Mouse (Mus musculus): ENCODE measurements around the gene Aif1. TPM values are rescaled to one million over a fixed set of nuclear protein-coding genes. Genes with fewer than 3 reads are reported as not detected.

Gene Aif1
- polyA plus RNA-seq, 1 experiment from 2014 or later: 25.4 TPM

DNA sequence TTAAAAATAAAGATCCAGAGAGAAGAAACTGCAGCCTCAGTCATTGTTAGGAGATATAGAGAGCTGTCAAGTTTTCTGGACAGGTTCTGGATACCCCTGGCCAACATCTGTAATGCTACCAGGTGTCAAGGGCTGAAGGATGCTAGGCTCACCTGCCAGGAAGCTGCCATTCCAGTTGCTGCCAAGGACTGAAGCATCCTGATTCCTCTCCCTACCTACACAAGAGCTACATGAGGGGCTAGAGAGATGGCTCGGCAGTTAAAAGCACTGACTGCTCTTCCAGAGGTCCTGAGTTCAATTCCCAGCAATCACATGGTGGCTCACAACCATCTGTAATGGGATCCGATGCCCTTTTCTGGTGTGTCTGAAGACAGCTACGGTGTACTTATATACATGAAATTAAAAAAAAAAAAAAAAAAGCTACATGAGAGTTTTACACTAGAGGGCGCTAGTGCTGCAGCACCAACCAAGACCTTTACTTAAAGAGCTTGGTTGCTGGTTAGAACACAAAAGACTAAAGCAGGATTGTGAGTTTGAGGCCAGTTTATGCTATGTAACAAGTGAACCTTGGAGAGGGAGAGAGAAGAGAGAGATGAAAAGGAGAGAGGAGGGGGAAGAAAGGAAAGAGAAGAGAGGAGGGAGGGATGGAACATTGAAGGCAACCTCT, 7.2 kb downstream of the Aif1 start:
- no peaks in the 10 kb centered on the region for H3K9me3 ChIP-seq (ENCODE audit: control insufficient read depth)
- 0 out of 2 replicates have a peak, but pooled peaks cover under 1% of the 10 kb centered on the region for H3K4me1 ChIP-seq (replicated peaks; ENCODE audit: control insufficient read depth, insufficient read depth, low read length)
- no peak overlapping the region for H3K27ac ChIP-seq (ENCODE audit: low read depth, low read length)
- H3K4me3 ChIP-seq (ENCODE audit: low read depth, low read length): no peak overlapping the region
- H3K4me2 ChIP-seq (replicated peaks; ENCODE audit: low read depth): no peak overlapping the region
- peak; percentile 85 for TF ChIP-seq CTCF (IDR thresholded peaks at IDR 0.05; ENCODE audit: low read depth)
- H3K36me3 ChIP-seq (ENCODE audit: control insufficient read depth, insufficient read depth): no peaks in the 10 kb centered on the region
- H3K27me3 ChIP-seq (replicated peaks; ENCODE audit: control insufficient read depth, insufficient read depth, low read length): no peaks in the 10 kb centered on the region
- 14% methylated on average over 4 of the region's 4 CpGs for WGBS
- ATAC-seq: no peak
- no peak overlapping the region for H3K9ac ChIP-seq (ENCODE audit: low read depth, low read length)

- Histone ChIP-seq H3K27me3 (replicated peaks; ENCODE audit: control insufficient read depth, insufficient read depth, low read length) (no peaks in the 10 kb centered on the region), H3K9ac (ENCODE audit: low read depth, low read length) (no peak overlapping the region), H3K4me3 (ENCODE audit: low read depth, low read length) (no peak overlapping the region), H3K36me3 (ENCODE audit: control insufficient read depth, insufficient read depth) (no peaks in the 10 kb centered on the region), H3K4me2 (replicated peaks; ENCODE audit: low read depth) (no peak overlapping the region), H3K9me3 (ENCODE audit: control insufficient read depth) (no peaks in the 10 kb centered on the region), H3K27ac (ENCODE audit: low read depth, low read length) (no peak overlapping the region), H3K4me1 (replicated peaks; ENCODE audit: control insufficient read depth, insufficient read depth, low read length) (peaks cover 4% of the 10 kb centered on the region; the same call in 1 of the 2 replicates)
- WGBS: 89% methylated on average over 7 of the region's 7 CpGs
- no peak for TF ChIP-seq CTCF (IDR thresholded peaks at IDR 0.05; ENCODE audit: low read depth)
- no peak for ATAC-seq
These were observed 8.1 kb downstream of the Aif1 start for GRCm38 (mm10) chr17:35167794-35168193.

DNA sequence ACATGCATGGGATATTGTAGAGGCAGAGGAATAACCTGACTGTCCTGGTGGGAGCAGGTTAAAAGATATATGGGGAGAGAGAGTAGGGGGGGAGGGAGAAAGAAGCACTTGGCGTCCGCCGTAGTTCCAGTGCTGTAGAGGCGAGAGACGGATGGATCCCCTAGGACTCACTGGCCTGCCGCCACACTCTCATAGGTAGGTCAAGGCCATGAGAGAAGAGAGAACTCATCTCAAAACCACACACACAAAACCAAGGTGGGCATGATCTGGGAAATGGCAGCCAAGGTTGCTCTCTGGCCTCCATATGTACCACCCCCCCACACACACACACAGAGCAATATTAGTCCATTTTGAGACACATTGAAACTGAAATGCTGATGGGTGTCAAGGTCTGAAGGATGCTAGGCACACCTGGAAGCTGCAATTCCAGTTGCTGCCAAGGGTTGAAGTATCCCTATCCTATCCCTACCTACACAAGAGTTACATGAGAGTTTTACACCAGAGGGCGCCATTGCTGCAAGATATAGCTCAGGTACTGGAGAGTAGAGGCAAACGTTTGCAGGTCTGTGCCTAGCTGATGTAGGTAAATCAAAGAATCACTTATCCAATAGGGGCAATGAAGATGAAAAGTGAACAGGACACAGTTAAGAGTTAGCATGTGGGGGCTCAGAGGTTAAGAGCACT, 9.4 kb downstream of the Aif1 start:
- no peak overlapping the region for H3K27ac ChIP-seq (ENCODE audit: low read depth, low read length)
- no peak overlapping the region for H3K4me3 ChIP-seq (ENCODE audit: low read depth, low read length)
- peak overlapping the region; percentile 55; the same call in 1 of the 2 replicates for H3K4me2 ChIP-seq (replicated peaks; ENCODE audit: low read depth)
- whole genome bisulfite sequencing: 73% methylated on average over 8 of the region's 8 CpGs
- no peak overlapping the region for H3K9ac ChIP-seq (ENCODE audit: low read depth, low read length)
- H3K4me1 ChIP-seq (replicated peaks; ENCODE audit: control insufficient read depth, insufficient read depth, low read length): peaks cover 4% of the 10 kb centered on the region; the same call in 1 of the 2 replicates
- peak; percentile 88 for TF ChIP-seq CTCF (IDR thresholded peaks at IDR 0.05; ENCODE audit: low read depth)
- H3K27me3 ChIP-seq (replicated peaks; ENCODE audit: control insufficient read depth, insufficient read depth, low read length): no peaks in the 10 kb centered on the region
- ATAC-seq: 0 out of 2 replicates have a peak, but pooled peaks have one; percentile 10
- H3K9me3 ChIP-seq (ENCODE audit: control insufficient read depth): no peaks in the 10 kb centered on the region
- H3K36me3 ChIP-seq (ENCODE audit: control insufficient read depth, insufficient read depth): peaks cover 8% of the 10 kb centered on the region

DNA sequence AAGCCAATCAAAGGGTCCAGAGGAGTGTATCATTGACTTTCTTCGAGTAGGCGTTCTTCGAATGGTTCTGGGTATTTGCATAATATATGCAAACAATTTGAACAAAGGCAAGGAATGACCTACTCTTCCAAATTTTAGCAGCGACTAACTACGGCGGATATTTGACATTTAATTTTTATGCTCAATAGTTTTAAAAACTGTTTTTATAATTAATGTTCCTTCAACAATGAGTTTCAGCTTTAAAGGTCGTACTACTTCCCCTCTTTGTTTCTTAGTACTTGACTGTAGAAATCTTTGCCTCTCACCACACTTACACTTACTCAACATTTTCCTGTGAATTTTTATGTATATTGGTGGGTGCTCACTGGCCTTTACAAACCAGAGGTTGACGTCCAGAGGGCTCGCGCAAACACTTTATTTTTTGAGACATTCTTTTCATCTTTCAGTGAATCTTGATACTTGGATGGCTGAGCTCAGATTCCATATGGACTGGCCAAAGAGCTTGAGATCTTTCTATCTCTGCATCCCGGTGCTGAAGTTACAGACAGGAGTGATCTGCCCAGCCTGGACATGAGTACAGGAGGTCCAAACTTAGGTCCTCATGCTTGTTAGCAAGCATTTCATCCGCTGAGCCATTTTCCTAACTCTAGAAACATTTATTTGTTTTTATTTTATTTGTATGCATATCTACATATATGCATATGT, 10.3 kb downstream of the Aif1 start:
- no peak for TF ChIP-seq CTCF (IDR thresholded peaks at IDR 0.05; ENCODE audit: low read depth)
- Histone ChIP-seq H3K4me1 (replicated peaks; ENCODE audit: control insufficient read depth, insufficient read depth, low read length) (peaks cover 4% of the 10 kb centered on the region; the same call in 1 of the 2 replicates), H3K4me2 (replicated peaks; ENCODE audit: low read depth) (peak overlapping the region; percentile 55), H3K27me3 (replicated peaks; ENCODE audit: control insufficient read depth, insufficient read depth, low read length) (no peaks in the 10 kb centered on the region), H3K9me3 (ENCODE audit: control insufficient read depth) (no peaks in the 10 kb centered on the region), H3K9ac (ENCODE audit: low read depth, low read length) (0 out of 2 replicates have a peak overlapping the region, but pooled peaks have one; percentile 2), H3K36me3 (ENCODE audit: control insufficient read depth, insufficient read depth) (peaks cover 17% of the 10 kb centered on the region), H3K4me3 (ENCODE audit: low read depth, low read length) (peak overlapping the region; percentile 94), H3K27ac (ENCODE audit: low read depth, low read length) (peak overlapping the region; percentile 93)
- ATAC-seq: no peak
- 18% methylated on average over 12 of the region's 12 CpGs for WGBS

DNA sequence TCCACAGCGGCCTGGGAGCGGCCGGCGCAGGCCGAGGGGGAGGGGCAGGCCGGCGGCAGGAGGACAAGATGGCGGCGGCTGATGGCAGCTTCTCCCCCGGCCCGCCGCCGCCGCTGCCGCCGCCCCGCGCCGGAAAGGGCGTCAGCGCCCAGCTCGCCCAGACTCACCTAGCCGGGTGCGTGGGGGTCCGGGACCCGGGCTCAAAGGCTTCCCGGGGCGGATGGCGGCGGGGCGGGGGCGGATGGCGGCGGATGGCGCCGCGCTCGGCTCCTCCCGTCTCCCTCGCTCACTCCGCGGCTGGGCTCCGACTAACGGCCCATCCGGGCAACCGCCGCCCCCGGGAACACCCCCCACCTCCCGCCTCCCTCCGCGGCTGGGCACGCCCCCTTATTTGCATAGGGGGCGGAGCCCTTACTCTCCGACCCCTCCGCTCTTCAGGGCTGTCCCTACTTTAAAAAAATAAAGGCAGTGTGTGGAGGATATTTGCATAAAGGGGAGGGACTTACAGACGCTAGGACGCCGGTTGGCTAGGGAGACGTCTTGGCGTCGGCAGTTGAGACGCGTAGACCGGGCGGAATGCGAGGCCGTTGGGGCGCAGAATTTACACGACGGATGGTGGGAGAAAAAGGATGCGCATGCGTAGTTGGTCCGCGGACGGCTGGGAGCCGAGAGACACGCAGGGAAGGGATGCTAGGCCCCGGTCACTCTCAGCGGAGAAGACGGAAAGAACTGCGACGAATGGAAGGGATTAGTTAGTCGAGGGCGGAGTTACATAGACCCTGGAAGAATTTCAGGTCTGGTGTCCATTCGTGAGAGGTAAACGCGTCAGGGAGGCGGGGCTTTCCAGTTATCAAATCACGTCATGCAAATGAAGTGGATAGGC, 11.1 kb downstream of the Aif1 start, which contains the start of gene Prrc2a:
Gene Prrc2a (minus strand): TSS at position 330 of the 883 bp plus-strand sequence.
- Histone ChIP-seq H3K27me3 (replicated peaks; ENCODE audit: control insufficient read depth, insufficient read depth, low read length) (no peaks in the 10 kb centered on the region), H3K4me2 (replicated peaks; ENCODE audit: low read depth) (peak within 1 kb of the TSS; percentile 82), H3K27ac (ENCODE audit: low read depth, low read length) (peak within 1 kb of the TSS; percentile 96), H3K9me3 (ENCODE audit: control insufficient read depth) (no peaks in the 10 kb centered on the region), H3K9ac (ENCODE audit: low read depth, low read length) (peak within 1 kb of the TSS; percentile 98), H3K4me3 (ENCODE audit: low read depth, low read length) (peak within 1 kb of the TSS; percentile 94), H3K4me1 (replicated peaks; ENCODE audit: control insufficient read depth, insufficient read depth, low read length) (peaks cover 4% of the 10 kb centered on the region; the same call in 1 of the 2 replicates), H3K36me3 (ENCODE audit: control insufficient read depth, insufficient read depth) (peaks cover 25% of the 10 kb centered on the region)
- TF ChIP-seq CTCF (IDR thresholded peaks at IDR 0.05; ENCODE audit: low read depth): no peak
- peak; percentile 95 for ATAC-seq
- WGBS: under 1% methylated on average over 62 of the region's 89 CpGs

All from intestine, postnatal 0 days (tissue).